Mouse (Mus musculus) midbrain, embryonic 16.5 days (tissue): ENCODE measurements around the gene Folr1. TPM values are rescaled to one million over a fixed set of nuclear protein-coding genes. Genes with fewer than 3 reads are reported as not detected.

Experiments
- ATAC-seq: fragments of 200-750 bp; cut with Nextera tagmentation; 2 replicates; pipeline ENCODE4 v1.8.0; 2017; ENCODE audit warnings: moderate TSS enrichment
- H3K27ac ChIP-seq: fragments of 300-500 bp; sonication (generic); 2 replicates; pipeline ENCODE4 v1.5.1; 2014; ENCODE audit warnings: mild to moderate bottlenecking, low read length, mixed read lengths
- H3K27me3 ChIP-seq: fragments of 300-500 bp; sonication (generic); 2 replicates; pipeline ENCODE4 v1.6.1; 2014; ENCODE audit warnings: low read depth, low read length, mixed read lengths; ENCODE audit not compliant: control insufficient read depth, insufficient read depth
- H3K36me3 ChIP-seq: fragments of 300-500 bp; sonication (generic); 2 replicates; pipeline ENCODE4 v1.6.1; 2014; ENCODE audit warnings: mild to moderate bottlenecking, low read length, moderate library complexity, mixed read lengths; ENCODE audit not compliant: control insufficient read depth, insufficient read depth
- H3K4me1 ChIP-seq: fragments of 300-500 bp; sonication (generic); 2 replicates; pipeline ENCODE4 v1.6.1; 2014; ENCODE audit warnings: mild to moderate bottlenecking, low read length, mixed read lengths; ENCODE audit not compliant: control insufficient read depth, insufficient read depth
- H3K4me2 ChIP-seq: fragments of 300-500 bp; sonication (generic); 2 replicates; pipeline ENCODE4 v1.6.1; 2014; ENCODE audit warnings: mild to moderate bottlenecking, low read length, mixed read lengths
- H3K4me3 ChIP-seq: fragments of 300-500 bp; sonication (generic); 2 replicates; pipeline ENCODE4 v1.5.1; 2014; ENCODE audit warnings: low read depth, mild to moderate bottlenecking, low read length, moderate library complexity, mixed read lengths
- H3K9ac ChIP-seq: fragments of 300-500 bp; sonication (generic); 2 replicates; pipeline ENCODE4 v1.6.1; 2014; ENCODE audit warnings: low read depth, low read length, mixed read lengths
- H3K9me3 ChIP-seq: fragments of 300-500 bp; sonication (generic); replicated peaks from 2 replicates; pipeline ENCODE4 v1.6.1; 2014; ENCODE audit warnings: mild to moderate bottlenecking, low read length, mixed read lengths; ENCODE audit not compliant: control insufficient read depth, poor library complexity, severe bottlenecking
- WGBS: fragments of 180-500 bp; shearing (Covaris S2); extraction: QIAGEN DNeasy Blood & Tissue Kit; methylation state at CpG from one replicate; pipeline ENCODE4 v1.1.7; 2014; 5-methylcytosine and 5-hydroxymethylcytosine counted together
- polyA plus RNA-seq: library from polyadenylated mRNA; unstranded; fragments of >200 nt; fragmentation: Nextera tagmentation; extraction: Ambion mirVana; gene quantifications from 2 replicates; pipeline ENCODE4 v1.2.1, GENCODE M21; 2015

Folr1 gene
- polyA plus RNA-seq, 1 experiment from 2014 or later = 24.2 TPM

DNA sequence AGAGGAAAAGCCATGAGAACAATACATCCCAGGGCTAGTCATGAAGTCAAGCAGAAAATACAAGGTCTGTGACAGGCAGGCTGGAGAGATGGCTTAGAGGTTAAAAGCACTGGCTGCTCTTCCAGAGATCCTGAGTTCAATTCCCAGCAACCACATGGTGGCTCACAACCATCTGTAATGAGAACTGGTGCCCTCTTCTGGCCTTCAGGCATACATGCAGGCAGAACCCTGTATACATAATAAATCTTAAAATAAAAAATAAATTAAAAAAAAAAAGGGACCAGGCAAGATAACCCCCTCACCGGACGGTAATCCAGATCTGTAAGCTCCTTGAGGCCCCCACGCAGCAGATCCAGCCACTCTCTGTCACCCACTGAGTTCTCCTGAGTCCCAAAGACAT lies 40.2 kb downstream of the Folr1 start:
- Histone ChIP-seq H3K27me3 (no peaks in the 10 kb centered on the region), H3K4me3 (no peak overlapping the region), H3K36me3 (0 out of 2 replicates have a peak, but pooled peaks cover 2% of the 10 kb centered on the region), H3K9me3 (no peaks in the 10 kb centered on the region), H3K9ac (no peak overlapping the region), H3K4me2 (no peak overlapping the region), H3K4me1 (no peaks in the 10 kb centered on the region), H3K27ac (no peak overlapping the region)
- no peak for ATAC-seq
- 100% methylated on average over 3 of the region's 3 CpGs for WGBS

DNA sequence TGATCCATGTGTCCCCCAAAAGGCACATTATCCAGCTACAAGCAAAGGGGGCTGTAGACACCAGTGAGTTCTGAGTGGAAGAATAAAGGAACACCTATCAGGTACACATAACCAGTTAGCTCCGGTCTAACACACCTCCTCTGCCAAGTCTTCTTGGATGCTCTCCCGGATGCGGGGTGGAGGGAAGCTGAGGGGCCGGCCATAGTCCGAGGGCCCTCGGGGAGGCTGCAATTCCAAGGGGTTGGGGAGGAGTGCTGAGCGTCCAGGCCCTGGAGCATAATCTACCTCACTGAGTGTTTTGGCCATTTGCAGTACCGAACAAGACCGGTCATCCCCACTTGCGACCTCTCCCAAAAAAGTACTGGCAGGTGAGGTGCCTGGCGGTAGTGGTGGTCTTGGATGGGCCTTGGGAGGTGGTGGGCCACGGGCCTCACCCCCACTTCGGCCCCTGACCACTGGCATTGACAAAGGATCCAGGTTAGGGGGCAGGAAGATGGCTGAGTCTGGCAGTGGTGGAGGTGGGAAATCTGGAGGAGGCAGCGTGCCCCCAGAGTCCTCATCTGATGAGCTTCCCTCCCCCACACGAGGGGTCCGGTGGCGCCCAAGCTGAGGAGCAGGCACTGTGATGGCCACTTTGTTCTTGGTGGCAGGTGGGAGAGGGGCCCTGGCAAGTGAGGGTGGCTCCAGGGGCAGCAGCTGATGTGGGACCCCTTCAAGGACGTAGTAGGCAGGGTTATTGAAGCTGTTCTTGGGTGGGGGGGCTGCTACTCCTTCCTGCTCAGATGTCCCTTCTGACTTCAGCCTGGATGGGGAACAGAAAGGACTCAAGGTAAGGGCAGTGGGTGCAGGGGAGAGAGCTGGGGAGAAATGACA lies 46.6 kb downstream of the Folr1 start:
- no peak overlapping the region for H3K4me2 ChIP-seq
- no peaks in the 10 kb centered on the region for H3K36me3 ChIP-seq
- H3K4me1 ChIP-seq = peaks cover 13% of the 10 kb centered on the region
- no peak overlapping the region for H3K4me3 ChIP-seq
- ATAC-seq = peak; percentile 13; the same call in 1 of the 2 replicates
- H3K9ac ChIP-seq = no peak overlapping the region
- 87% methylated on average over 18 of the region's 18 CpGs for WGBS
- H3K27ac ChIP-seq = no peak overlapping the region
- peaks cover 43% of the 10 kb centered on the region for H3K27me3 ChIP-seq
- H3K9me3 ChIP-seq = no peaks in the 10 kb centered on the region

DNA sequence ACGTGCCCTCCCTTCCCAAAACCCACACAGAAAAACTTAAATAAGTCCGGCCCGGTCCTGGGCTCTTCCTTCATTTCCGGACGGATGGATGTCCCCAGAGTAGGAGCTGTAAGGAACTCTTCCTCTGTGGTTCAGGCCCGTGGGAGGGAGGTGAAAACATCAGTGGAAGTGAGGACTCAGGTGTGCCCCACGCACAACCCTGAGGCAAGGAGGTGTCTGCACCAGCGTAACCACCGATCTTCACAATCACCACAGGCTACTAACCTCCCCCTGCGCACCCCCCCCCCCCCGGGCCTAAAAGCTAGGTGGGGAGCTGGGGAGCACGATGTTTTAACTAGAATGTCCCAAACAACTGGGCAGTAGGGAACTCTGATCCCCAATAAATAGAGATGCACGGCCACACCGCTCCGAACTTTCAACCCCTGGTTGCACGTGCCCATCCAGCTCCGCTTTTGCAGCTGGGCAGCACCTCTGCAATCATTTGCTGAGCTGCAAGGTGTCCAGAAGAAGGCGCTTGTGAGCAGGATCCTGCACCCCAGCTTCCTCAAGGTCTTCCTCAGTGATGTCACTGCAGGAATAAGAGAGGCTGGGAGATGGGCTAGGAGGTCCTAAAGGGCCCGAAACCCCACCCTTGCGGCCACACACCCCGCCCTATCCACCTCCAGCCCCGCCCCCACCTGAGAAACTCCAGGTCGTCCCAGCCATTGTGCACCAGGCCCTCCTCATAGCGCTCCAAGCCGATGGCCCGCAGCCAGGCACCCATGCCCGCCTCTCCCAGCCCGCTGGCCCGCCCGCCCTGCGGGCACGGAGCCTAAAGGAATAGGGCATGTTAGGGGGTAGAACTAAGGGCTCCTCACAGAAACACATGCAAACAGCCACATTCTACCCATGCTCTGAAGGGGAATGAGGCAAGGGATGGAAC lies 47.5 kb downstream of the Folr1 start:
- Histone ChIP-seq H3K27ac (no peak overlapping the region), H3K4me2 (no peak overlapping the region), H3K9me3 (no peaks in the 10 kb centered on the region), H3K36me3 (no peaks in the 10 kb centered on the region), H3K4me1 (peaks cover 16% of the 10 kb centered on the region), H3K9ac (no peak overlapping the region), H3K27me3 (peaks cover 51% of the 10 kb centered on the region), H3K4me3 (no peak overlapping the region)
- no peak for ATAC-seq
- WGBS = 36% methylated on average over 31 of the region's 32 CpGs

DNA sequence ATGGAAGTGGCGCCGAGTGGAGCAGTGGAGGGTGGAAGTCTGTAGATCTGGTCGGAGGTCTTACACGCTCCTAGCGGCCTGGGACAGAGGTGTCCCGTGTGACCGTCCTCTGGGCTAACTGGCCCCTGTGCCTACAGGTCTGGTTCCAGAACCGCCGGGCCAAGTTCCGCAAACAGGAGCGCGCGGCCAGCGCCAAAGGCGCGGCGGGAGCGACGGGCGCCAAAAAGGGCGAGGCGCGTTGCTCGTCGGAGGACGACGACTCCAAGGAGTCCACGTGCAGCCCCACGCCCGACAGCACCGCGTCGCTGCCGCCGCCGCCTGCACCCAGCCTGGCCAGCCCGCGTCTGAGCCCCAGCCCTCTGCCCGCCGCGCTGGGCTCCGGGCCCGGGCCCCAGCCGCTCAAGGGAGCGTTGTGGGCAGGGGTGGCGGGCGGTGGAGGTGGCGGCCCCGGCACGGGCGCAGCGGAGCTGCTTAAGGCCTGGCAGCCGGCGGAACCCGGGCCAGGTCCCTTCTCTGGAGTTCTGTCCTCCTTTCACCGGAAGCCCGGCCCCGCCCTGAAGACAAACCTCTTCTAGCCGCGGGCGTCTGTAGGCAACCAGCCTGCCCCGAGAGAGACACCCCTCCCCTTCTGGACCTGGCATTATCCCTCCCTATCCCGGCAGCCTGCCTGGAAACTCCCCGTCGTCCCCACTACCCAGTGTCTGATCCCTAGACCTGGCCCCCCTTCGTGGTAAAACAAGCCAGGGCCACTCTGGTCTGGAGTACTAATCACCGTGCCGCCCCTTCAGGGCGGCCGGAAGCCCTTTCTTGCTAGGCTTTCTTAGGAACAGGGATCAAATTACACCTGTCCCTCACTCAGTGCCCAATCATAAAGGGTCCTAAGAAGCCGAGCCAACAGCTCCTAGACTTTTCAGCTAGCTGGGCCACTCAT lies 48.8 kb downstream of the Folr1 start:
- H3K9me3 ChIP-seq = no peaks in the 10 kb centered on the region
- no peak overlapping the region for H3K27ac ChIP-seq
- H3K36me3 ChIP-seq = no peaks in the 10 kb centered on the region
- H3K4me3 ChIP-seq = peak overlapping the region; percentile 36
- peaks cover 17% of the 10 kb centered on the region for H3K4me1 ChIP-seq
- peak; percentile 59 for ATAC-seq
- peaks cover 62% of the 10 kb centered on the region for H3K27me3 ChIP-seq
- under 1% methylated on average over 69 of the region's 71 CpGs for WGBS
- H3K9ac ChIP-seq = peak overlapping the region; percentile 53
- peak overlapping the region; percentile 73 for H3K4me2 ChIP-seq

DNA sequence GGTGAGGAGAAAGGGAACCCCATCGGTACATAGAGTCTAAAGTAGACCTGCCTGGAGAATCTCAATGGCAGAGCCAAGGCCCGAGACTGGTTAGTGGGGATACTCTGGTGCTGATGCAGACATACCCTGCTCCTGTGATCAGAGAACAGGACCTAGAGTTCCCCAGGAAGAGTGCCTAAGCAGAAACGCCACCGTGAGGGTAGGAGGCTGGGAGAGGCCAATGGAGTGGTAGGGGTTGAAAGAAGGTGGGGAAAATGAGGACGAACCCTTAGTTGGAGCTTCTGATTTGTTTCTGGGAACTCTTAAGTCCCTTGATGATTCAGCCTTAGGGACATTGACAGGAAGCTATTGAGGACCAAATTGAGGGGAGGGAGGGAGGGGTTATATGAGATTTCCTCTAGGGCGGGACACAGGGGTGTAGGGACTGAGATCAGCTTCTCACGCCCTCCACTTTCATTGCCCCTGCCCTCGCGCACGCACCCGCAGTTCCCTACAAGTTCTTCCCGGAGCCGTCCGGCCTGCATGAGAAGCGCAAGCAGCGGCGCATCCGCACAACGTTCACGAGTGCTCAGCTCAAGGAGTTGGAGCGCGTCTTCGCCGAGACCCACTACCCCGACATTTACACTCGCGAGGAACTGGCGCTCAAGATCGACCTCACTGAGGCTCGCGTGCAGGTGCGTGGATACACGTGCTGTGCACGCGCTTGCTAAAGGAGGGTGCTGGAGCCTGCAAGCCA lies 50.1 kb downstream of the Folr1 start:
- no peaks in the 10 kb centered on the region for H3K36me3 ChIP-seq
- peaks cover 17% of the 10 kb centered on the region for H3K4me1 ChIP-seq
- 4% methylated on average over 35 of the region's 35 CpGs for WGBS
- peaks cover 67% of the 10 kb centered on the region for H3K27me3 ChIP-seq
- peak overlapping the region; percentile 35 for H3K4me3 ChIP-seq
- H3K27ac ChIP-seq = no peak overlapping the region
- peak overlapping the region; percentile 73 for H3K4me2 ChIP-seq
- H3K9me3 ChIP-seq = no peaks in the 10 kb centered on the region
- no peak for ATAC-seq
- H3K9ac ChIP-seq = 0 out of 2 replicates have a peak overlapping the region, but pooled peaks have one; percentile 25

DNA sequence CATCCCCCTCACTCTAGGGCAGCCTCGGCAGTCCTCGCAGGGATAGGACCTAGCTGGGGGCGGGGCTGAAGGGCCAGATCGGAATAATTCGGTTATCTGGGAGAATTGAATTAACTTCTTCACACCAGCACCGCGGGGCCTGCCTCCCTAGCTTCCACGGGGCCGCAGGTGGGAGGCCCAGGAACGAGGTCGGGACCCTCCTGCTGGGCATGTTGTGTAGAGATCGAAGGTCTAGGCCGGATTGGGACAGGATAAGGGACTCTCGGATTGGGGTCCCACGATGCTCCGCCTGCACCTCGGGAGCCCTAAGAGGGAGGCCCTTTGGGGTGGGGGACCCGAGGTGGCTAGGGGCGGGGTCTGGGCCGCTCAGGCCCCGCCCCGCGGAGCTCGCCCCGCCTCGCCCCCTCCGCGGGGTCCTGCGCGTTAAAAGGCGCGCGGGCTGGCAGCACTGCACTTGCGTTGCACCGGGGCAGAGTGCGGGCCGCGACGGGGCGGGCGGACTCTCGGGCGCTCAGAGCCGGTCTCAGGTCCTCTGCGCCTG lies 52.7 kb downstream of the Folr1 start, which contains the start of gene Phox2a:
Gene Phox2a, plus strand, starts transcription at position 453 of the 541 bp plus-strand sequence.
- peak within 1 kb of the TSS; percentile 24 for H3K4me2 ChIP-seq
- ATAC-seq = no peak
- under 1% methylated on average over 43 of the region's 45 CpGs for WGBS
- H3K36me3 ChIP-seq = no peaks in the 10 kb centered on the region
- H3K27ac ChIP-seq = no peak within 1 kb of the TSS
- no peak within 1 kb of the TSS for H3K9ac ChIP-seq
- peak within 1 kb of the TSS; percentile 26 for H3K4me3 ChIP-seq
- H3K27me3 ChIP-seq = peaks cover 60% of the 10 kb centered on the region
- no peaks in the 10 kb centered on the region for H3K9me3 ChIP-seq
- H3K4me1 ChIP-seq = peaks cover 17% of the 10 kb centered on the region
